23 mouse cellular contexts compared by ENCODE assay signal in the genomic region with DNA sequence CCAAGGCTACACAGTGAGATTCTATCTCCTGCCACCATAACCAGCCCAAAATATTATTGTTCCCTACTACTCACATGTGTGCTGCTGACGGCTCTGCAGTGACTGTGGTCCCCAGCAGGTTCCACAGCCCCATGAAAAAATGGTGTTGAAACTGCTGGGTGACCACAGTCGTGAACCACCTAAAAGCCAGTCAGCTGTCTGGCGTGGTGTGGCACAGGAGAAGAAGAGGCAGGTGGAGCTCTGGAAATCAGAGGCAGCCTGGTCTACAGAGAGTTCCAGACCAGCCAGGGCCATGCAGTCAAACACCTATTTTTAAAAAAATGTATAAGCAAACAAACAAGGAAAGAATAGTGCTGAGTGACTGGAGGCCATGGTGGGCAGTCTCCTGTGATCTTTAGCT. TPM values are rescaled to one million over a fixed set of nuclear protein-coding genes. Genes with fewer than 3 reads are reported as not detected.
"Had no signal": no experiment of that assay in that cellular context is flagged by ENCODE, and none has a peak within 500 bp of the region (broad histone marks: within the 10 kb centered on the region; RNA-seq: fewer than 3 reads in every experiment).

No protein-coding gene starts in this region.

- H3K27me3 ChIP-seq: hindbrain, embryonic 15.5 days had no signal

- H3K36me3 ChIP-seq: heart, embryonic 10.5 days; heart, embryonic 12.5 days; heart, embryonic 13.5 days; heart, embryonic 15.5 days; hindbrain, embryonic 10.5 days; hindbrain, embryonic 12.5 days; hindbrain, embryonic 13.5 days; hindbrain, embryonic 15.5 days; intestine, embryonic 15.5 days; kidney, embryonic 15.5 days had no signal

- DNase-seq: kidney, adult 11 months; kidney, adult 8-10 months; kidney, adult 9 months; kidney, postnatal 10 days; kidney, postnatal 4 days; layer of hippocampus, adult 9-11 months; layer of hippocampus, postnatal 36 days had no signal

- H3K4me2 ChIP-seq: heart, embryonic 11.5 days; heart, embryonic 12.5 days; heart, embryonic 13.5 days; heart, embryonic 15.5 days; hindbrain, embryonic 12.5 days; hindbrain, embryonic 13.5 days; hindbrain, embryonic 14.5 days; hindbrain, embryonic 15.5 days; intestine, embryonic 15.5 days; kidney, embryonic 15.5 days had no signal

- H3K4me3 ChIP-seq: heart, embryonic 10.5 days; heart, embryonic 12.5 days; heart, embryonic 13.5 days; heart, embryonic 15.5 days; hindbrain, embryonic 10.5 days; hindbrain, embryonic 12.5 days; hindbrain, embryonic 13.5 days; hindbrain, embryonic 15.5 days; intestine, embryonic 15.5 days; kidney, embryonic 15.5 days; layer of hippocampus, adult 2 months had no signal

- H3K27ac ChIP-seq: heart, embryonic 10.5 days; heart, embryonic 13.5 days; heart, embryonic 15.5 days; hindbrain, embryonic 10.5 days; hindbrain, embryonic 12.5 days; hindbrain, embryonic 13.5 days; hindbrain, embryonic 14.5 days; hindbrain, embryonic 15.5 days; hindbrain, postnatal 0 days; intestine, embryonic 15.5 days; kidney, embryonic 15.5 days; kidney, postnatal 0 days had no signal

RNA-seq across cellular contexts. Expression of gene Stac2, which starts 8.2 kb away (rescaled TPM):
- total RNA-seq: hematopoietic stem cell, adult 5-6 weeks had no signal
